Mouse (Mus musculus) layer of hippocampus, postnatal 14 days (tissue): ENCODE measurements around the gene Sppl2a. TPM values are rescaled to one million over a fixed set of nuclear protein-coding genes. Genes with fewer than 3 reads are reported as not detected.
"Not testable (repeated sequence)": the region's sequence is repeated elsewhere in the genome, so short reads cannot be mapped to it uniquely, and the experiment has no call there.

Experiments used
- DNase-seq, 2 experiments: peaks; one replicate each; pipeline ENCODE4 v3.0.0; 2021 to 2022; ENCODE audit warnings: low spot score in 2 of 2, mixed read lengths in 1 of 2
- microRNA-seq, 2 experiments: library from miRNA; unstranded; fragments of <30 nt; microRNA quantifications; one replicate each; pipeline ENCODE4 v1.2.0; 2021
- total RNA-seq, 2 experiments: library from RNA; stranded (reverse); gene quantifications; 2 replicates each; pipeline ENCODE4 v1.2.3; 2021

The Sppl2a gene
- total RNA-seq, 2 experiments from 2014 or later = 31.6 to 32.7 TPM

DNA sequence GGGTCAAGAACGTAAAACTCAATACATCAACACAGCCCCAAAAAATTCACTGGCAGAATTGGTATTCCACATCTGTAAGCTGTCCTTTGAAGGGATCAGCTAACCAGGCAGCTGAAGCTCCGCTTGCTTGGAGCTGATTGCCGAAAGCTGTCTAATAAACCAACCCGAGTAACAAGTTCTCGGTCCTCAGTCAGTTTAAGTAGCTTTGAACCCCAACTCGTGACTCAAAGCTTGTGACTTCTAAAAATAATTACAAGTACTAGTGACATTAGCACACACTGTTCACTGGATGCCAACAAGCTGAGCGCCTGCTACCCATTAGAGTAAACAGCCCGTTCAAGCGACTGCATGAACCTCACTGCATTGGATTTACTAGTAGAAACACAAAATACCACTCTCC lies 35.5 kb downstream of the Sppl2a start:
- no peak for DNase-seq

DNA sequence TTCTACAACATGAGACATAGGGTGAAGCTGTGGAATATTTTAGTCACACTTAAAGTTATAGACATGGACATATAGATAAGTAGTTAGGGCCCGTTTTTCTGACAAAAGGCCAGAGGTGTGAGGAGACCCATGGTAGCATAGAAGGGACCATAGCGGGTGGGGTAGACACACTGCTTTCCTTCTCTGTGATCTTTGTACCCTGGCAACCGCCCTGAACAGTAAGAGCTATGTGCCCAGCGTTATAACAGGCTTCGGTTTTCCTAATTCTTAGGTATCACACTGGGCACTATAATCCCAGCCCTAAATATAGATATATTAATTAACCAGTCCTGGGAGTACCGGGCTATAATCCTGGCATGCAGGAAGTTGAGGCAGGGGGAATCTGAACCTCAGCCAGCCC lies 36.1 kb downstream of the Sppl2a start:
- DNase-seq = no peak

DNA sequence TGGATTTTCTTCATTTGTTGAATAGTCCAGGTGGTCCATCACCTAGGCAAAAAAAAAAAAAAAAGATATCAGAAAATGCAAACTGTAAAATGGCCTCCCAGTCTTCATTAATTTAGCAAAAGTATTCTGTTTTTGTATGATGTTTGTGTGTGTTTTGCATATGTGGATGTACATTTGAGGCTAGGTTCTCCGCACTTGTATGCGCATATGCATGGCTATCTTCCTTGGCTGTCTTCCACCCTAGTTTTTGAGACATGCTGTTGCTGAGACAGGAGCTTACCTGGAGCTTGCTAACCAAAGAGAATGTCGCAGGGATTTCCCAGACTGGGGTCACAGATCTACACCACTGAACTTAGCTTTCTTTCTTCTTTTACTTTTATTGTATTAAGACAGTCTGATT lies 38.8 kb downstream of the Sppl2a start:
- no peak for DNase-seq

DNA sequence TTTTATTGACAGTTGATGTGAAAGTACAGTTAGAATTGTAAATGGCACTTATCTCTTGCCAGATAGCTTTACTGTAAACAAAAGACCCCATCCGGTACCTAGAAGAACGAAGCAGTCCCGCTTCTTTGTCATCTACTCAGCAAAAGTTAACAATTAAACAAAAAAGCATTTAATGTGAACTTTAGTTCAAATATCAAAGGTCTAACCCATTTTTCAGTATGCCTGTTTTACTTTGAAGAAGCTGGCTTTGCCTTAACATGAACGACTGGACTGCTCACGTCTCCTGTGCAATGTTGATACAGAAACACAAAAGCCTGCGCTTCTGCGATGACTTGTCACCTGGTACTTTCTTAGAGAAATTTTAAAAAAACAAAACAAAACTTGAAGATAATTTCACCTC lies 40.7 kb downstream of the Sppl2a start:
- DNase-seq = no peak

DNA sequence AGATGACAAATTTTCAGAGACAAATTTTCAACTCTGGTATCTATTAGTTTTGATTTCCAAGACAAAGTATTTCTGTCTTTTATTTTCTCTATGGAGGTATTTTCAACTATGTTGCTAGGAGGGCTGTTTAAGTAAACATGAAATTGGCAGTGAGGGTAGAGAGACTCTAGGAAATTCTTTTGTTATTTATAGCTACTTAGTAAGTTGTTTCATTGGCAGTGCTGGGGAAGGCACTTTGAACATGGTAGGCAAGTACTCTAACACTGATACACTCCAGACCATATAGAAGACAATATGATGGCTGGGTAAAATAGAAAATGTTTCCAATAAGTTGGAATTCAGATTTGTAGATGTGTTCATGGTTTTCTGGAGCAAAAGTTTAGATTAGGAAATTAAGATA lies 41.3 kb downstream of the Sppl2a start:
- DNase-seq = no peak

DNA sequence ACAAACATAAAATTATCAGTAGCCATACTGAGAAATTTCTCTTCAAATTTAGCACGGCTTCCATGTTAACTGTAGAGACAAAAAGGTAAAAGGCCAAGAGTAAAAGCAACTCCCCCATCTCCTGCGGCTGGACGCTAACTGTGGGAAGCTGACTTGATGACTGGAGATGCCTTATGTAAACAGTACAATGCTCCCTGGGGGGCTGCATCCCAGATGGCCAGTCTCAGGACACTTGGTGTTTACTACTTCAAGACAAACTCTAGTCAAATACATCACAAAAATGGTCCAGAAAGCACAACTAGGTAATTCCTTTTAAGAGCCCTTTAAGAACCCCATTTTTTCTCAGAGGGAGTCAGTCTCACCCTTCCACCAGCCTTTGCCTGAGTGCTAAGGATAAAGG lies 45.9 kb downstream of the Sppl2a start:
- no peak for DNase-seq

DNA sequence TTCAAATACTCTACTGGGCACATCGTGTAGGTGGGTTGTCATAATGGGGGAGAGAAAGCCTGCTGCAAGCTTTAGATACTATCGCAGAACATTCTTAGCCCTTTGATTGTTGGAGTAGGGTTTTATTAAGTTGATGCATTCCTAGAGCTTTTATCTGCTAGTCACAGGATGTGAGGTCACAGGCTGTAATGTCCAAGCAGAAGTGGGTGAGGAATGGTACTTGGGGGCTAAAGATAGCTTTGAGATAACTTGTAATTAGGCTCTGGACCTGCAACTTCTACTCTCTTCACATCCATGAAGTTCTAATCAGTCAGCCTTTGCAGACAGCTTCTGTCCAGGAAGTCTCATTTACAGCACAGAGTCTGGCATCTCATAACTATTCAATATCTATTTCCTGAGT lies 47.2 kb downstream of the Sppl2a start:
- no peak for DNase-seq

DNA sequence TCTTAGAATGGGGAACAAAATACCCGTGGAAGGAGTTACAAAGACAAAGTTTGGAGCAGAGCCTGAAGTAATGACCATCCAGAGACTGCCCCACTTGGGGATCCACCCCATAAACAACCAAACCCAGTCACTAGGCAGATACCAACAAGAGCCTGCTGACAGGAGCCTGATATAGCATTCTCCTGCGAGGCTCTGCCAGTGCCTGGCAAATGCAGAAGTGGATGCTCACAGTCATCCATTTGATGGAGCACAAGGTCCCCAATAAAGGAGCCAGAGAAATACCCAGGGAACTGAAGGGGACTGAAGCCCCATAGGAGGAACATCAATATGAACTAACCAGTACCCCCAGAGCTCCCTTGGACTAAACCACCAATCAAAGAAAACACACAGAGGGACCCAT lies 50.3 kb downstream of the Sppl2a start:
- not testable (repeated sequence) for DNase-seq

DNA sequence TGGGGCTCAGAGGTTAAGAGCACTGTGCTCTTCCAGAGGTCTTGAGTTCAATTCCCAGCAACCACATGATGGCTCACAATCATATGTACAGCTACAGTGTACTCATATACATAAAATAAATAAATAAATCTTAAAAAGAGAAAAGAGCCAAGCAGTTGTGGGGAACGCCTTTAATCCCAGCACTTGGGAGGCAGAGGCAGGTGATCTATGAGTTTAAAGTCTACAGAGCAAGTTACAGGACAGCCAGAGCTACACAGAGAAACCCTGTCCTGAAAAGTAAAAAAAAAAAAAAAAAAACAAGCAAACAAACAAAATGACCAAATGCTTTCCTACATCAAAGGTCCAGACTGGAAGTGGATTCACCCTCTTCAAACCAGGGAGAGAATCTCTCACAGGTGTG lies 55.0 kb downstream of the Sppl2a start:
- no peak for DNase-seq

DNA sequence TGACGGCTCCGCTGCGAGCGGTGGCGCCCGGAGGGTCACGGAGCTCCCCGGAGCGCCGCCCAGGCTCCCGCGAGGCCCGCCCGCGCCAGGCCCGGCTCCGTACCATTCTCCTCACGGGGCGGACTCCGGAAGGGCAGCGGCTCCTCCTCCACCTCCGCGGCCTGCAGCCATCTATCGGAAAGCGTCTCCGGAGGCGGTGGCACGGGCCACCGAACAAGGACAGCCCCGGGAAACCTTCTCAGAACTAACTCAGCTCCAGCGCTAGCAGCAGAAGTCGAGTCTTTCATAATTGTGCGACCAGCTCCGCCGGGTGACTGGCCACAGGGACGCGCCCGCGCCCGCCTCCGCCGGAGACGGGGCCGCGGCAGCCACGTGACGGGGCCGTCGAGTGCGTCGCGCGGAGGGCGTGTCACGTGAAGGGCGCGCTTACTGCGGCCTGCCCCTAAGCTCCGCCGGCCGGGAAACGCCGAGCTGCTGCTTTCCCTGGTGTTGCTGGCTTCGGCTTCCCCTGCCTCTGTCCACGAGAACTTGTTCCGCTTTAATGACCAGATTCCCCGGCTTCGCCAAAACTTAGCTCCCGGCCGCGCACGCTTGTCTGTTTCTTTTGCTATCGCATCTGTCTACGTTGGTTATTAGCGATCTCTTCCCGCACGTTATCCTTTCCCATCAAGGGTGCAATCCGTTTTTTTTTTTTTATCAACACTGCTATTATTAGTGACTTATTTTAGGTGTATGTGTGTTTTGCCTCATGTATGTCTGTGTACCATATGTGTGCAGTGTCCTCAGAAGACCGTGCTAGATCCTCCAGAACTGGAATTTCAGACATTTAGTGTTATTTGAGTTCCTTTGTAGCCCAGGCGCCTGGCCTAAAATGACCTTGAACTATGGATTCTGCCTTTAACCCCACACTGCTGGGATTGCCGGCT lies 56.9 kb downstream of the Sppl2a start, which contains the start of gene Trpm7:
Gene Trpm7 (minus strand): TSS at position 360 of the 926 bp plus-strand sequence.
- peak; percentile 91 to 93 for DNase-seq

DNA sequence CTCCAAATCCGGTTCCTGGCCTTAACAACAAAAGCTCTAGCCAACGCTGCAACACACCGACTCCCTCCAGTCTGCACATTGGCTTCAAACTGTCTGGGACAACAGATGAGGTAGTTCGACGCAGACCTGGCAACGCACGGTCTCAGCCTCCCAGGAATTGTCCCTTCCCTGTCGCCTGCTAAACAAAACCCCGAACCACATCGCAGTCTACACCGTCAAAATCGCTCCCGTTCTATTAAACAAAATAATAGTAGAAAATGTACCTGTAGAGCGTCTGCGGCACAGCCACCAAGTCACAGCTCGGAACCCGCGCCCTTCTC lies 57.6 kb downstream of the Sppl2a start:
- DNase-seq = peak in 1 of 2 experiments; percentile 40

DNA sequence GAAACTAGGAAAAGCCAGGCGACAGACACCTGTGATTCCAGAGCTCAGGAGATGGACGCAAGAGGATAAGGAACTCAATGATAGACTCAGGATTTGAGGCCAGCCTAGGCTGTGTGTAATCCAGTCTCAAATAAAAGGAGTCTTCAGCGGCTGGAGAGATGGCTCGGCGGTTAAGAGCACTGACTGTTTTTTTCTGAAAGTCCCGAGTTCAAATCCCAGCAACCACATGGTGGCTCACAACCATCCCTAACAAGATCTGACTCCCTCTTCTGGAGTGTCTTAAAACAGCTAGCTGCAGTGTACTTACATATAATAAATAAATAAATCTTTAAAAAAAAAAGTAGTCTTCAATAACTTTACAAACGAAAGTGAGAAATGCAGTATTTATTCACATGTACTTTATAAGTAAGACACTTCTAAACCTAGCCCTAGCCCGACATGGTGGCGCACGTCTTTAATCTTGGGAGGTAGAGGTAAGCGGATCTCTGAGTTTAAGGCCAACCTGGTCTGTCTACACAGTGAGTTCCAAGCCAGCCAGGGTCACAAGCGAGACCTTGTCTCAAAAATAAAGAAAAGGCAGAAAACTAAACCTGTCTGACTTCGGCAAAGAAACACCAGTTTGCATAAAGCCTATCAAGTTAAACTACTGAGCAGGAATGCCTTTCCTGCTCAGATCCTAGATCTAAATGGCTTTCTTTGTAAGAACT lies 58.1 kb downstream of the Sppl2a start:
- DNase-seq = peak in 1 of 2 experiments; percentile 2

DNA sequence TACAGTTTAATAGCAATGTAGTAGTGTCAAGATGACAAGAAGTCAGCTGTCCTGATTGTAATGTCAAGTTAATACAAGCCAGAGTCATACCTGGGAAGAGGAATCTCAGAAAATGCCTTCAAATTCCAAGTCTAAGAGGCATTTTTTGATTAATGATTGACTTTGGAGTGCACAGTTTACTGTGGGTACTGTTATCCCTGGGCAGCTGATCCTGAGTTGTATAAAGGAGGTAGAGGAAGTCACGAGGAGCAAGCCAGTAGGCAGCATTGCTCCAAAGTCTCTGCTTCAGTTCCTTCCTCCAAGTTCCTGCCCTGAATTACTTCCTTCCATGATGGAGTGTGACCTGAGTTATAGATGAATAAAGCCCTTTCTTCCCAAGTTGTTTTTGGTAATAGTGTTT lies 66.7 kb downstream of the Sppl2a start:
- DNase-seq = no peak

DNA sequence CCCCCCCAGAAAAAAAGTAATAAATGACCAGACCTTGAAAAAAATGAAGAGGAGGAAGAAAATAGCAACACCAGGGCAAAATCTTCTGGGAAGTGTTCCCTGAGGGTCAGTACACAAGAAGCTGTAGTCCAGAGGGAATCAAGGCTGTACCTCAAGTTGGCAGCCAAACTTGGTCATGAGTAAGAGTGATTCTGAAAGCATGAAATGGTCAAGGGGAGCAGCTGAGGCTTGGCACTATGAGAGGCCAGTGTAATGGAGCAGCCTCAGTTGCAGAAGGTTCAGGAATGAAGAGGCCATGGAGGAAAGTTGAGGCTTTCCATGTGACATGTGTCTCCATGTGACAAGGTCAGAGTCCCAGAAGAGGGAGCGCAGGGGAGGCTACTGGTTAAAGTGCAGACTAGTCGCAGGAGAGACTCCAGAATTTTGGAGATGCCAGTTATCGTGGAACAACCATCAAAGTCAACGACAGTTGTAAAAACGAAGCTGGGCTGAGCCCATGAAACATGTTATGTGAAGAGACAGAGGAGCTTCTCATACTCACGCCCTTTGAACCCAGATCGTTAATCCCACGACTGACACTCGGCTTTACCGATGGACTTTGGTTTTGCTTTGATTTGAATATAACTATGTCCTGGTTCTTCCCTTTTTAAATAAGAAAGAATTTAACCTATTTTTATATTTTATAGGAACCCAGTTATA lies 67.4 kb downstream of the Sppl2a start:
- DNase-seq = no peak

DNA sequence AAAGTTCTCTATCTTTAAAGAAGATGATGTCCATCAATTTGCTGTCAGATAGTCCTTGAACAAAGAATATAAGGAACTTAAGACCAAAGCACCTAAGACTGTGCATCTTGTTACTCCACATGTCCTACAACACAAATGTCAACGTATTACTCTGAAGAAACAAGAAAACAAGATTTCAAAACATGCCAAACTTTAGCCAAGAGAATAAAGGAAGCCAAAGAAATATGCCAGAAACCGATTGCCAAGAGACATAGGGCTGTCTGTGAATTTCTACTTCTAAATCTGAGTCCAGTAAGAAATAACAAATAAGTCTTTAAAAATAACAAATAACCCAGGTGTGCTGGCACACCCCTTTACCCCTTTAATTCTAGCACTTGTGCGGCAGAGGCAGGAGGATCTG lies 68.0 kb downstream of the Sppl2a start:
- no peak for DNase-seq

DNA sequence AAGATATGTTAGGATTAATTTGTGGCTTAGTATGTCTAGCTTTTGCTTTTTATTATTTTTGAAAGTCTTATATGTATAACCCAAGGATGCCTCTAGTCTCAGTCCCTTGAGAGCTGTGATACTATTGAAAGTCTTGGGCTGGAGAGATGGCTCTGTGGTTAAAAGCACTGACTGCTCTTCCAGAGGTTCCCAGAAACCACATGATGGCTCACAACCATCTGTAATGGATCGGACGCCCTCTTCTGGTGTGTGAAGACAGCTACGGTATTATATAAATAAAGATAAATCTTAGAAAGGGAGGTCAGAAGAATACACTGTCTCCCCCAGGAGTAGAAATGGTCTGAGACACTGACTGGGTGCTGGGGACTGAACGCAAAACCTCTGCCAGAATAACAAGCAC lies 88.3 kb downstream of the Sppl2a start:
- no peak for DNase-seq

Small RNA genes lying within 50 kb of the gene (microRNA-seq; reads per million reads assigned to microRNA genes)
- 1.4 to 2.5 reads per million in 2 experiments for gene Mir3473g

Other genes starting within 250 kb of the Sppl2a start
- 10 to 100 TPM; 43.2 to 44.1 TPM for gene Usp8, start 225.9 kb downstream of the Sppl2a start, total RNA-seq
- 1 to 10 TPM in 1 of 2 experiments, under 1 TPM in 1; 0.41 to 1.3 TPM for gene Usp50, start 149.8 kb downstream of the Sppl2a start, total RNA-seq
- 10 to 100 TPM; 39.2 to 40.1 TPM for gene Trpm7, start 57.0 kb downstream of the Sppl2a start, total RNA-seq
- gene Ap4e1, start 75.5 kb upstream of the Sppl2a start, total RNA-seq = 10 to 100 TPM; 12.1 to 14.3 TPM
- 10 to 100 TPM; 16.3 to 19.1 TPM for gene Blvra, start 137.4 kb upstream of the Sppl2a start, total RNA-seq
- 1 to 10 TPM; 4.5 to 5.6 TPM for gene Ncaph, start 200.7 kb upstream of the Sppl2a start, total RNA-seq
- gene Itpripl1, start 210.2 kb upstream of the Sppl2a start, total RNA-seq = 1 to 10 TPM; 3.3 to 7.1 TPM